8 mouse cellular contexts compared by ENCODE assay signal in the genomic region with DNA sequence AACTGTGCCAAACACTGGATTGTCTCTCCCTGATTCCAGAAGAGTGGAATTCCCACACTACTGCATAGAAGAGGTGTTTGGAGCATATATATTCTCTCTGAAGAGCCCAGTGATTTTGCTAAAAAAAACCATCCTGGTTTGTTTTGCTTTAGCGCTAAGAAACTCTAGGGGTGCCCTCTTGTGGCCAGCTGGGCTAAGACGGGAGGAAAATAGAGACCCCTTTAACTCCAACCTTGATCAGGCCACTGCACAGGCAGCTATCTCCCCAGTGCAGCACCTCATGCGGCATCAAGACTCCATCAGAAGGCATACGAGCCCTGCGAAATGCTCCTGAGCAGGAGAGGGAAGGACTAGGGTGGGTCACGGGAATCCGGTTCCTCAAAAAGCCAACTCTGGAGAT. TPM values are rescaled to one million over a fixed set of nuclear protein-coding genes. Genes with fewer than 3 reads are reported as not detected.
A peak's percentile ranks its signal among the peaks of the same experiment; 100 is the strongest.
DNase-seq lines count a peak whose midpoint lies in the region; ATAC-seq lines count a peak whose summit lies in the region.

No protein-coding gene starts in this region.

- H3K36me3 ChIP-seq in heart, embryonic 12.5 days, result no peaks in the 10 kb centered on the region
- H3K36me3 ChIP-seq in kidney, embryonic 16.5 days (ENCODE audit: insufficient read depth, low read length), result no peaks in the 10 kb centered on the region
- no peaks in the 10 kb centered on the region for H3K36me3 ChIP-seq in neural tube, embryonic 15.5 days

- no peak overlapping the region for H3K9ac ChIP-seq in heart, embryonic 12.5 days
- peak overlapping the region; percentile 50; the same call in 1 of the 2 replicates for H3K9ac ChIP-seq in kidney, embryonic 16.5 days (replicated peaks; ENCODE audit: low read length)
- 0 out of 2 replicates have a peak overlapping the region, but pooled peaks have one; percentile 23 for H3K9ac ChIP-seq in neural tube, embryonic 15.5 days (replicated peaks)

- peak overlapping the region; percentile 25 for H3K4me3 ChIP-seq in heart, embryonic 12.5 days
- H3K4me3 ChIP-seq in kidney, embryonic 16.5 days (ENCODE audit: low read length), result peak overlapping the region; percentile 33
- H3K4me3 ChIP-seq in neural tube, embryonic 15.5 days (replicated peaks), result peak overlapping the region; percentile 23

- H3K9me3 ChIP-seq in heart, embryonic 12.5 days (replicated peaks), result no peaks in the 10 kb centered on the region
- no peaks in the 10 kb centered on the region for H3K9me3 ChIP-seq in kidney, embryonic 16.5 days (ENCODE audit: low read length)
- H3K9me3 ChIP-seq in neural tube, embryonic 15.5 days (replicated peaks), result no peaks in the 10 kb centered on the region

- WGBS in heart, embryonic 12.5 days, result 5% methylated on average over 7 of the region's 7 CpGs
- WGBS in kidney, embryonic 16.5 days, result 4% methylated on average over 7 of the region's 7 CpGs
- 3% methylated on average over 7 of the region's 7 CpGs for WGBS in neural tube, embryonic 15.5 days

- peak; percentile 65 for DNase-seq in adrenal gland, adult 2 months
- DNase-seq in embryo, embryonic 11 days, result peak; percentile 83
- peak; percentile 59 to 63 for DNase-seq in lung, adult 18-20 months
- DNase-seq in thymus, postnatal 14 days, result peak; percentile 83

- H3K27ac ChIP-seq in heart, embryonic 12.5 days (ENCODE audit: poor library complexity, severe bottlenecking), result no peak overlapping the region
- H3K27ac ChIP-seq in kidney, embryonic 16.5 days (ENCODE audit: low read length), result no peak overlapping the region
- H3K27ac ChIP-seq in neural tube, embryonic 15.5 days (replicated peaks), result no peak overlapping the region

- 0 out of 2 replicates have a peak, but pooled peaks cover 10% of the 10 kb centered on the region for H3K4me1 ChIP-seq in heart, embryonic 12.5 days (replicated peaks)
- no peaks in the 10 kb centered on the region; the same call in 1 of the 2 replicates for H3K4me1 ChIP-seq in kidney, embryonic 16.5 days (ENCODE audit: insufficient read depth, low read length)
- H3K4me1 ChIP-seq in neural tube, embryonic 15.5 days, result 0 out of 2 replicates have a peak, but pooled peaks cover 10% of the 10 kb centered on the region

- peaks cover 42% of the 10 kb centered on the region for H3K27me3 ChIP-seq in heart, embryonic 12.5 days (replicated peaks)
- H3K27me3 ChIP-seq in kidney, embryonic 16.5 days (ENCODE audit: insufficient read depth, low read length), result peaks cover 5% of the 10 kb centered on the region; the same call in 1 of the 2 replicates
- H3K27me3 ChIP-seq in neural tube, embryonic 15.5 days (replicated peaks), result peaks cover 13% of the 10 kb centered on the region; the same call in 1 of the 2 replicates

- peak overlapping the region; percentile 58 for H3K4me2 ChIP-seq in heart, embryonic 12.5 days
- H3K4me2 ChIP-seq in kidney, embryonic 16.5 days (replicated peaks; ENCODE audit: low read depth, low read length), result peak overlapping the region; percentile 54
- peak overlapping the region; percentile 50 for H3K4me2 ChIP-seq in neural tube, embryonic 15.5 days

- ATAC-seq in CD4-positive, CD25-positive, alpha-beta regulatory T cell, adult 4 months, result peak; percentile 45
- no peak for ATAC-seq in heart, embryonic 12.5 days (ENCODE audit: insufficient number of reproducible peaks, low FRiP score)
- peak; percentile 46; the same call in 1 of the 2 replicates for ATAC-seq in kidney, embryonic 16.5 days (ENCODE audit: low FRiP score, low TSS enrichment)
- no peak for ATAC-seq in neural tube, embryonic 15.5 days (ENCODE audit: low FRiP score)

RNA-seq across cellular contexts. Expression of a gene that starts 6.3 kb away (rescaled TPM):
- polyA plus RNA-seq in CD4-positive, CD25-positive, alpha-beta regulatory T cell, adult 4 months (2017; shearing (Covaris generic)), result not detected
- not detected for total RNA-seq in adrenal gland, adult 2 months (2021)
- polyA plus RNA-seq in adrenal gland, adult 2 months (2012; rRNA removed), result not detected in 2 replicates
- polyA plus RNA-seq in heart, embryonic 12.5 days (2016; fragmentation: Nextera tagmentation; extraction: Ambion mirVana), result not detected in 2 replicates
- 0.30 and 0.41 TPM in 2 replicates for polyA plus RNA-seq in kidney, embryonic 16.5 days (2015; fragmentation: Nextera tagmentation; extraction: Ambion mirVana)
- 0.95 and 1.0 TPM in 2 replicates for polyA plus RNA-seq in neural tube, embryonic 15.5 days (2015; fragmentation: Nextera tagmentation; extraction: Ambion mirVana)

RNA-seq across cellular contexts. Expression of a gene that starts 24.7 kb away (rescaled TPM):
- polyA plus RNA-seq in CD4-positive, CD25-positive, alpha-beta regulatory T cell, adult 4 months (2017; shearing (Covaris generic)), result under 1 TPM in 1 of 2 experiments, not detected in 1; 0.35 TPM
- 1 to 10 TPM in 1 of 2 experiments, under 1 TPM in 1; 0.79 to 1.0 TPM for total RNA-seq in adrenal gland, adult 2 months (2021)
- polyA plus RNA-seq in adrenal gland, adult 2 months (2012; rRNA removed), result 1.4 and 2.5 TPM in 2 replicates
- polyA plus RNA-seq in heart, embryonic 12.5 days (2016; fragmentation: Nextera tagmentation; extraction: Ambion mirVana), result 0.17 and 0.54 TPM in 2 replicates
- 0.32 and 0.76 TPM in 2 replicates for polyA plus RNA-seq in kidney, embryonic 16.5 days (2015; fragmentation: Nextera tagmentation; extraction: Ambion mirVana)
- 4.3 and 6.1 TPM in 2 replicates for polyA plus RNA-seq in neural tube, embryonic 15.5 days (2015; fragmentation: Nextera tagmentation; extraction: Ambion mirVana)

RNA-seq across cellular contexts. Expression of a gene that starts 28.1 kb away (rescaled TPM):
- not detected for polyA plus RNA-seq in CD4-positive, CD25-positive, alpha-beta regulatory T cell, adult 4 months (2017; shearing (Covaris generic))
- under 1 TPM; 0.59 to 0.78 TPM for total RNA-seq in adrenal gland, adult 2 months (2021)
- polyA plus RNA-seq in adrenal gland, adult 2 months (2012; rRNA removed), result 2.3 and 3.0 TPM in 2 replicates
- polyA plus RNA-seq in heart, embryonic 12.5 days (2016; fragmentation: Nextera tagmentation; extraction: Ambion mirVana), result 0.42 and 0.65 TPM in 2 replicates
- 0.33 and 0.42 TPM in 2 replicates for polyA plus RNA-seq in kidney, embryonic 16.5 days (2015; fragmentation: Nextera tagmentation; extraction: Ambion mirVana)
- 0.63 TPM in 2 replicates for polyA plus RNA-seq in neural tube, embryonic 15.5 days (2015; fragmentation: Nextera tagmentation; extraction: Ambion mirVana)

RNA-seq across cellular contexts. Expression of a gene that starts 30.2 kb away (rescaled TPM):
- not detected for polyA plus RNA-seq in CD4-positive, CD25-positive, alpha-beta regulatory T cell, adult 4 months (2017; shearing (Covaris generic))
- total RNA-seq in adrenal gland, adult 2 months (2021), result not detected
- 1.3 and 1.6 TPM in 2 replicates for polyA plus RNA-seq in adrenal gland, adult 2 months (2012; rRNA removed)
- 0.70 and 0.81 TPM in 2 replicates for polyA plus RNA-seq in heart, embryonic 12.5 days (2016; fragmentation: Nextera tagmentation; extraction: Ambion mirVana)
- 0.39 and 0.51 TPM in 2 replicates for polyA plus RNA-seq in kidney, embryonic 16.5 days (2015; fragmentation: Nextera tagmentation; extraction: Ambion mirVana)
- polyA plus RNA-seq in neural tube, embryonic 15.5 days (2015; fragmentation: Nextera tagmentation; extraction: Ambion mirVana), result 0.68 and 1.0 TPM in 2 replicates

RNA-seq across cellular contexts. Expression of a gene that starts 47.2 kb away (rescaled TPM):
- polyA plus RNA-seq in CD4-positive, CD25-positive, alpha-beta regulatory T cell, adult 4 months (2017; shearing (Covaris generic)), result 10 to 100 TPM; 10.6 to 15.5 TPM
- not detected for total RNA-seq in adrenal gland, adult 2 months (2021)
- not detected in 2 replicates for polyA plus RNA-seq in adrenal gland, adult 2 months (2012; rRNA removed)
- polyA plus RNA-seq in heart, embryonic 12.5 days (2016; fragmentation: Nextera tagmentation; extraction: Ambion mirVana), result 1.2 and 1.4 TPM in 2 replicates
- polyA plus RNA-seq in kidney, embryonic 16.5 days (2015; fragmentation: Nextera tagmentation; extraction: Ambion mirVana), result 0.46 and 0.72 TPM in 2 replicates
- polyA plus RNA-seq in neural tube, embryonic 15.5 days (2015; fragmentation: Nextera tagmentation; extraction: Ambion mirVana), result 0.36 TPM in 2 replicates

Comparison
In these comparisons a context has a peak if more than half of its experiments do, and no peak if none do; other contexts are left out.
1. ATAC-seq: peak in CD4-positive, CD25-positive, alpha-beta regulatory T cell, adult 4 months (single experiment) and kidney, embryonic 16.5 days (single experiment); none in heart, embryonic 12.5 days (single experiment) and neural tube, embryonic 15.5 days (single experiment).
2. Peak in every context shown above with its lines, with median percentiles within 50 percentile points of each other: DNase-seq, H3K4me2 ChIP-seq and H3K4me3 ChIP-seq.